Mouse (Mus musculus) megakaryocyte, embryonic 14.5 days (primary cell): ENCODE data around the gene Cox5a.

Experiments used
- FLI1 ChIP-seq: IDR thresholded peaks from 2 replicates; pipeline ENCODE4 v1.6.1; 2012; ENCODE audit warnings: low read length, inconsistent platforms, mixed read lengths
- GATA1 ChIP-seq: IDR thresholded peaks from 3 replicates; pipeline ENCODE4 v1.6.1; 2012; ENCODE audit warnings: mixed read lengths, low read length, inconsistent platforms, borderline replicate concordance

DNA sequence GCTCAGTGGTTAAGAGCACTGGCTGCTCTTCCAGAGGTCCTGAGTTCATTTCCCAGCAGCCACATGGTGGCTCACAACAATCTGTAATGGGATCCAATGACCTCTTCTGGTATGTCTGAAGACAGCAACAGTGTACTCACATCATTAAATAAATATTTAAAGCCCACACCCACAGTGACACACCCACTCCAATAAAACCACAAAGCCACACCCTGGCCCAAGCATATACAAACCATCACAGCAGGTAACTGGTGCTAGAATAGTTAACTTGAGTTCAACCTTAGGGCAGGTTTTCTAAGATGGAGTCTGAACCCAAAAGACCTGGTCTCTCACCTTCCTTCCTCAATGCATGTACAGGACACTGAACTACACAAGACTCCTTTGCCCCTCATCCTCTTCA is 26.1 kb upstream of the Cox5a start:
- TF ChIP-seq GATA1, result no peak
- no peak for TF ChIP-seq FLI1
